Mouse (Mus musculus): ENCODE data around the gene Stat5a. TPM values are rescaled to one million over a fixed set of nuclear protein-coding genes. Genes with fewer than 3 reads are reported as not detected.

The Stat5a gene
- polyA plus RNA-seq, 1 experiment from 2014 or later = 11.0 TPM

Other genes with a start within 250 kb of the Stat5a start
- gene Nkiras2, start 240.1 kb upstream of the Stat5a start, polyA plus RNA-seq (2015; fragmentation: Nextera tagmentation; extraction: Ambion mirVana) = 58.3 and 58.6 TPM in 2 replicates
- 212 and 230 TPM in 2 replicates for gene Dnajc7, start 239.2 kb upstream of the Stat5a start, polyA plus RNA-seq (2015; fragmentation: Nextera tagmentation; extraction: Ambion mirVana)
- 0.26 TPM in 1 of 2 replicates, not detected in the other for gene Zfp385c, start 166.9 kb upstream of the Stat5a start, polyA plus RNA-seq (2015; fragmentation: Nextera tagmentation; extraction: Ambion mirVana)
- 2.9 and 3.5 TPM in 2 replicates for gene Dhx58, start 155.1 kb upstream of the Stat5a start, polyA plus RNA-seq (2015; fragmentation: Nextera tagmentation; extraction: Ambion mirVana)
- gene Kat2a, start 146.9 kb upstream of the Stat5a start, polyA plus RNA-seq (2015; fragmentation: Nextera tagmentation; extraction: Ambion mirVana) = 39.4 and 44.1 TPM in 2 replicates
- not detected in 2 replicates for gene Hspb9, start 145.5 kb upstream of the Stat5a start, polyA plus RNA-seq (2015; fragmentation: Nextera tagmentation; extraction: Ambion mirVana)
- gene Rab5c, start 121.1 kb upstream of the Stat5a start, polyA plus RNA-seq (2015; fragmentation: Nextera tagmentation; extraction: Ambion mirVana) = 34.3 and 39.8 TPM in 2 replicates
- not detected in 2 replicates for gene Kcnh4, start 99.4 kb upstream of the Stat5a start, polyA plus RNA-seq (2015; fragmentation: Nextera tagmentation; extraction: Ambion mirVana)
- not detected in 2 replicates for gene Hcrt, start 96.4 kb upstream of the Stat5a start, polyA plus RNA-seq (2015; fragmentation: Nextera tagmentation; extraction: Ambion mirVana)
- 6.2 and 6.8 TPM in 2 replicates for gene Ghdc, start 88.4 kb upstream of the Stat5a start, polyA plus RNA-seq (2015; fragmentation: Nextera tagmentation; extraction: Ambion mirVana)
- 27.2 and 28.4 TPM in 2 replicates for gene Stat5b, start 8.6 kb upstream of the Stat5a start, polyA plus RNA-seq (2015; fragmentation: Nextera tagmentation; extraction: Ambion mirVana)
- gene Stat3, start 80.2 kb downstream of the Stat5a start, polyA plus RNA-seq (2015; fragmentation: Nextera tagmentation; extraction: Ambion mirVana) = 58.5 and 63.7 TPM in 2 replicates
- gene Cavin1, start 111.5 kb downstream of the Stat5a start, polyA plus RNA-seq (2015; fragmentation: Nextera tagmentation; extraction: Ambion mirVana) = 461 and 464 TPM in 2 replicates
- 36.7 and 36.9 TPM in 2 replicates for gene Atp6v0a1, start 150.1 kb downstream of the Stat5a start, polyA plus RNA-seq (2015; fragmentation: Nextera tagmentation; extraction: Ambion mirVana)
- gene Naglu, start 210.7 kb downstream of the Stat5a start, polyA plus RNA-seq (2015; fragmentation: Nextera tagmentation; extraction: Ambion mirVana) = 20.6 and 23.1 TPM in 2 replicates
- gene Hsd17b1, start 219.1 kb downstream of the Stat5a start, polyA plus RNA-seq (2015; fragmentation: Nextera tagmentation; extraction: Ambion mirVana) = 0.15 and 0.19 TPM in 2 replicates
- gene Coasy, start 223.2 kb downstream of the Stat5a start, polyA plus RNA-seq (2015; fragmentation: Nextera tagmentation; extraction: Ambion mirVana) = 39.7 and 45.1 TPM in 2 replicates
- 41.3 and 60.3 TPM in 2 replicates for gene Mlx, start 227.9 kb downstream of the Stat5a start, polyA plus RNA-seq (2015; fragmentation: Nextera tagmentation; extraction: Ambion mirVana)
- 29.3 and 32.3 TPM in 2 replicates for gene Psmc3ip, start 236.1 kb downstream of the Stat5a start, polyA plus RNA-seq (2015; fragmentation: Nextera tagmentation; extraction: Ambion mirVana)

All from lung, embryonic 16.5 days (tissue).